Comparison of ENCODE assay signal across 8 mouse cellular contexts in the genomic region with DNA sequence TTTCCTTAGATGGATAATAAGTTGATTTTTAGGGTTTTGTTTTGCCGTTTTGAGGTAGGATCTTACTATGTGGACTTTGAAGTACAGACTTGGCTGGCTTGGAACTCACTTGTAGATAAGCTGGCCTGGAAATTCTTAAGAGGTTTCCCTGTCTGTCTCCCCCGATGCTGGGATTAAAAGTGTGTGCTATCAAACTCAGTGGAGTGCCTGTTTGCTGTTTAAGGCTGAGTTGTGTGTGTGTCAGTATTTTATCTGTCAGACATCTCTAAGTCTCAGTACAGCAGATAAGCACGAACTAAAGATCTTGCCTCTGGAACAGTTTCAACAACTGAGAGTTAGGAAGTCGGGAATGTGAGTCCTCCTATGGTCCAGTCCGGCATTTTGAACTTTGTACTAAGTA. TPM values are rescaled to one million over a fixed set of nuclear protein-coding genes. Genes with fewer than 3 reads are reported as not detected.
DNase-seq lines count a peak whose midpoint lies in the region; ATAC-seq and TF ChIP-seq lines count a peak whose summit lies in the region.

No protein-coding gene starts in this region.

- no peaks in the 10 kb centered on the region for H3K9me3 ChIP-seq in limb, embryonic 15.5 days

- H3K27ac ChIP-seq in spleen, adult 2 months (ENCODE audit: insufficient read depth, low read length): no peak overlapping the region
- H3K27ac ChIP-seq in limb, embryonic 15.5 days: no peak overlapping the region

- peak overlapping the region; percentile 75 for H3K4me2 ChIP-seq in limb, embryonic 15.5 days

- 27% methylated on average over 5 of the region's 5 CpGs for WGBS in spleen, adult 2 months
- 4% methylated on average over 5 of the region's 5 CpGs for WGBS in limb, embryonic 15.5 days

- peak; percentile 20 for DNase-seq in adrenal gland, adult 2 months
- DNase-seq in adrenal gland, adult 18-20 months (ENCODE audit: low spot score in 2 of 2): no peak
- DNase-seq in spleen, adult 2 months (ENCODE audit: low read depth in 1 of 2, low spot score in 2 of 2): no peak
- no peak for DNase-seq in spleen, postnatal 10 days (ENCODE audit: low spot score in 2 of 2)
- DNase-seq in cerebellum, adult 9-10 months: no peak
- no peak for DNase-seq in cerebellum, adult 11-12 months

- no peak for TF ChIP-seq CTCF in spleen, adult 2 months (IDR thresholded peaks at IDR 0.05; ENCODE audit: extremely low read depth, insufficient read depth, insufficient read length, insufficient replicate concordance)

- no peak for ATAC-seq in limb, embryonic 15.5 days (ENCODE audit: insufficient number of reproducible peaks, low FRiP score, low TSS enrichment, low read depth)
- no peak for ATAC-seq in megakaryocyte-erythroid progenitor cell, adult 5-6 weeks (replicated peaks; ENCODE audit: low FRiP score, low TSS enrichment, poor library complexity, severe bottlenecking)

- H3K4me3 ChIP-seq in spleen, adult 2 months (ENCODE audit: extremely low read depth, insufficient read depth, insufficient read length): peak overlapping the region; percentile 13; the same call in 1 of the 2 replicates
- H3K4me3 ChIP-seq in limb, embryonic 15.5 days: peak overlapping the region; percentile 93

- peaks cover 3% of the 10 kb centered on the region for H3K4me1 ChIP-seq in spleen, adult 2 months (ENCODE audit: control insufficient read depth, insufficient read depth, insufficient read length)
- H3K4me1 ChIP-seq in limb, embryonic 15.5 days: peaks cover 26% of the 10 kb centered on the region

- no peaks in the 10 kb centered on the region for H3K27me3 ChIP-seq in spleen, adult 2 months (ENCODE audit: control insufficient read depth, insufficient read depth, low read length)
- no peaks in the 10 kb centered on the region for H3K27me3 ChIP-seq in limb, embryonic 15.5 days

- TF ChIP-seq POLR2A in spleen, adult 2 months (IDR thresholded peaks at IDR 0.05; ENCODE audit: low read depth, low read length): no peak

- H3K36me3 ChIP-seq in spleen, adult 2 months (ENCODE audit: control insufficient read depth, insufficient read depth, low read length): no peaks in the 10 kb centered on the region
- H3K36me3 ChIP-seq in limb, embryonic 15.5 days: 0 out of 2 replicates have a peak, but pooled peaks cover 3% of the 10 kb centered on the region

- H3K9ac ChIP-seq in limb, embryonic 15.5 days: peak overlapping the region; percentile 23; the same call in 1 of the 2 replicates

RNA-seq across cellular contexts. Expression of gene Usp47, which starts 1.6 kb away (rescaled TPM):
- total RNA-seq in adrenal gland, adult 2 months (2021): 10 to 100 TPM; 58.8 to 64.5 TPM
- 4.3 and 5.2 TPM in 2 replicates for polyA plus RNA-seq in adrenal gland, adult 2 months (2012; rRNA removed)
- total RNA-seq in adrenal gland, adult 18-20 months (2021): 10 to 100 TPM; 62.1 to 66.6 TPM
- polyA plus RNA-seq in spleen, adult 2 months (2012; rRNA removed): 4.2 and 5.2 TPM in 2 replicates
- polyA plus RNA-seq in limb, embryonic 15.5 days (2015; fragmentation: Nextera tagmentation; extraction: Ambion mirVana): 65.1 and 66.5 TPM in 2 replicates
- 52.0 and 66.9 TPM in 2 replicates for total RNA-seq in megakaryocyte-erythroid progenitor cell, adult 5-6 weeks (2014; fragmentation: Nextera tagmentation)
- total RNA-seq in megakaryocyte-erythroid progenitor cell, adult 5-6 weeks (2017): 146 and 170 TPM in 2 replicates
